Mouse (Mus musculus) CD4-positive, CD25-positive, alpha-beta regulatory T cell, adult 4 months (primary cell): Measurements from ENCODE around the gene Fam19a1. TPM values are rescaled to one million over a fixed set of nuclear protein-coding genes. Genes with fewer than 3 reads are reported as not detected.

ENCODE experiments used
- polyA plus RNA-seq, 2 experiments: library from polyadenylated mRNA; unstranded; fragments of 100-300 nt; shearing (Covaris generic); gene quantifications; one replicate each; pipeline ENCODE4 v1.2.1; 2017

The Fam19a1 gene
- polyA plus RNA-seq, 2 experiments from 2014 or later, result 0.63 TPM; not detected in 1

Other genes starting within 250 kb of the Fam19a1 start
- not detected for gene 1700123L14Rik, start 53.1 kb downstream of the Fam19a1 start, polyA plus RNA-seq